In genomic region chr2:14342309-14342839, GRCm38 (mm10) we compare ENCODE assay signal across 9 mouse cellular contexts. TPM values are rescaled to one million over a fixed set of nuclear protein-coding genes. Genes with fewer than 3 reads are reported as not detected.
A peak's percentile ranks its signal among the peaks of the same experiment; 100 is the strongest.
DNase-seq lines count a peak whose midpoint lies in the region; ATAC-seq and TF ChIP-seq lines count a peak whose summit lies in the region.
"Had no signal": no experiment of that assay in that cellular context is flagged by ENCODE, and none has a peak within 500 bp of the region (broad histone marks: within the 10 kb centered on the region; RNA-seq: fewer than 3 reads in every experiment).

No protein-coding gene starts in this region.

- no peaks in the 10 kb centered on the region for H3K9me3 ChIP-seq in forebrain, embryonic 15.5 days
- H3K9me3 ChIP-seq in forebrain, embryonic 10.5 days: no peaks in the 10 kb centered on the region

- H3K4me3 ChIP-seq in forebrain, embryonic 15.5 days: no peak overlapping the region
- H3K4me3 ChIP-seq in forebrain, embryonic 10.5 days: no peak overlapping the region
- H3K4me3 ChIP-seq in cortical plate, adult 2 months (ENCODE audit: insufficient read depth, low read length): no peak overlapping the region

- no peak for DNase-seq in forebrain, embryonic 10.5 days (ENCODE audit: extremely low spot score, low spot score)
- DNase-seq in kidney, postnatal 10 days: peak; percentile 21
- no peak for DNase-seq in kidney, adult 9 months
- peak; percentile 3 for DNase-seq in lung, postnatal 25 days (ENCODE audit: low spot score)
- no peak for DNase-seq in natural killer cell, adult 2 months (ENCODE audit: low spot score in 2 of 2)

- H3K9ac ChIP-seq in forebrain, embryonic 15.5 days (replicated peaks): no peak overlapping the region

- 84% methylated on average over 8 of the region's 8 CpGs for WGBS in forebrain, embryonic 15.5 days
- WGBS in forebrain, embryonic 10.5 days: 96% methylated on average over 8 of the region's 8 CpGs

- TF ChIP-seq CTCF in cortical plate, adult 2 months (IDR thresholded peaks at IDR 0.05; ENCODE audit: extremely low read depth, insufficient read depth, low read length): no peak

- H3K27me3 ChIP-seq in forebrain, embryonic 15.5 days: no peaks in the 10 kb centered on the region
- H3K27me3 ChIP-seq in forebrain, embryonic 10.5 days (ENCODE audit: poor library complexity, severe bottlenecking): no peaks in the 10 kb centered on the region

- H3K36me3 ChIP-seq in forebrain, embryonic 15.5 days: no peaks in the 10 kb centered on the region
- H3K36me3 ChIP-seq in forebrain, embryonic 10.5 days (replicated peaks): no peaks in the 10 kb centered on the region

- H3K27ac ChIP-seq in forebrain, embryonic 15.5 days (replicated peaks): no peak overlapping the region
- H3K27ac ChIP-seq in forebrain, embryonic 10.5 days: no peak overlapping the region
- peak overlapping the region; percentile 27; the same call in 1 of the 2 replicates for H3K27ac ChIP-seq in cortical plate, adult 2 months (ENCODE audit: insufficient read depth, low read length)

- H3K4me1 ChIP-seq in forebrain, embryonic 15.5 days: peaks cover 11% of the 10 kb centered on the region; the same call in 1 of the 2 replicates
- H3K4me1 ChIP-seq in forebrain, embryonic 10.5 days: no peaks in the 10 kb centered on the region
- H3K4me1 ChIP-seq in cortical plate, adult 2 months (ENCODE audit: control insufficient read depth, insufficient read depth, low read length): peaks cover 3% of the 10 kb centered on the region

- peak; percentile 23 for ATAC-seq in forebrain, embryonic 15.5 days (replicated peaks)
- no peak for ATAC-seq in megakaryocyte progenitor cell, adult 5-6 weeks (replicated peaks; ENCODE audit: poor library complexity)

- no peak overlapping the region for H3K4me2 ChIP-seq in forebrain, embryonic 15.5 days (replicated peaks)

- TF ChIP-seq POLR2A in cortical plate, adult 2 months (IDR thresholded peaks at IDR 0.05; ENCODE audit: extremely low read depth, insufficient read depth, low read length): no peak

RNA-seq across cellular contexts. Expression of gene Slc39a12, which starts 45.7 kb away (rescaled TPM):
- 0.49 and 1.3 TPM in 2 replicates for polyA plus RNA-seq in forebrain, embryonic 15.5 days (2015; fragmentation: Nextera tagmentation; extraction: Ambion mirVana)
- polyA plus RNA-seq in forebrain, embryonic 10.5 days (2016; fragmentation: Nextera tagmentation; extraction: Ambion mirVana): 0.22 and 0.41 TPM in 2 replicates
- 54.3 and 56.0 TPM in 2 replicates for polyA plus RNA-seq in cortical plate, adult 2 months (2012; rRNA removed)
- total RNA-seq in megakaryocyte progenitor cell, adult 5-6 weeks (2015): not detected in 2 replicates
- total RNA-seq in megakaryocyte progenitor cell, adult 5-6 weeks (2017): not detected in 2 replicates
- polyA plus RNA-seq: C2C12 had no signal

Comparison
In these comparisons a context has a peak if more than half of its experiments do, and no peak if none do; other contexts are left out.
1. DNase-seq: peak in kidney, postnatal 10 days (single experiment) and lung, postnatal 25 days (single experiment); none in forebrain, embryonic 10.5 days (single experiment), kidney, adult 9 months (single experiment) and natural killer cell, adult 2 months (0 of 2).
2. RNA of gene Slc39a12, which starts 45.7 kb away (polyA plus RNA-seq): 54.3 to 56.0 TPM in cortical plate, adult 2 months; 0.49 to 1.3 TPM in forebrain, embryonic 15.5 days and 0.22 to 0.41 TPM in forebrain, embryonic 10.5 days; every median in the first group is over 10 times any median in the second.